Mouse (Mus musculus) spleen, postnatal 14 days (tissue): ENCODE measurements around the gene Pigr.

Source experiments
- DNase-seq, 2 experiments: peaks; one replicate each; pipeline ENCODE4 v3.0.0; 2021 to 2022; ENCODE audit warnings: low spot score in 2 of 2

Pigr gene

GRCm38 (mm10) chr1:130829906-130830830, 3.7 kb downstream of the Pigr start:
- DNase-seq: no peak

DNA sequence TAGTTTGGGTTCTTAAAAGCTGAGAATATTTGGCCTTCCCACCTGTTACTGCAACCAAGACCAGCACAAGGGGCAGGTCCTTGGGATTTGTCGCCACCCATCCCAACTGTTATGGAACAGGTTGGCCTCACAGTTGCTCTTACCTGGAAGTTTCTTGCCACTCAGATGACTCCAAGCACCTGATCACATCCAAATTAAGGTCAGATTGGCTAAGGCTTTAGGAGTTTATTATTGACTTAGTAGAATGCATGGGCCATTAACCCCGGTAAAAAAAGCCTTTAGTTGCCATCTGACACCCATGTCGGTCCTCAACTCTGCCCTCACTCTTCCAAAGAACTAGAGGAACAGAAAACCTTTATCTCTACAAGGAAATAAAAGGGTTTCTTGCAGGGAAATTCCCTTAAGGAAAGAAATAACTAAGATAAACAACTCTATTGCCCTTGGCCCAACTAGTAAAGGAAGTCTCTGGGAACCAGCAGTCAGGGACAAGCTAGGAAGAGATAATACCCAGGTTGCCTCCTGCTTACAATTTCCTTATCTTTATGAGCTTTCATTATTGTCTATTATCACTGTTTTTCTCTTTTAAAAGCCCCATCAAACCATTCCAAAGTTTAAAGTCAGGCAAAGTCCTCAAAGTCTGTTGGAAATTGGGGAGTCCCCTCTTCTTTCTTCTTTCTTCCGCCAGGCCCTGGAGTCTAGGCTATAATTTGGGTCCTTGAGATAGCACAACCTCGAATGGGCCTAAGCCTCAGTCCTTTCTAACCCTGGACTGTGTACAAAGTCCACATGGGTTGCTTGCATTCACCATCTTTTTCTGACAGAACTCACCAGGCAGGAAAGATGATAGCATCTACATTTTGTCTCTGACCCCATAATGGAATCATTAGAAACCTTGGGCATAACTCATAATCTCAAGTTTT, 6.0 kb downstream of the Pigr start:
- DNase-seq: no peak

- no peak for DNase-seq
Measured at GRCm38 (mm10) chr1:130835161-130835936, 8.9 kb downstream of the Pigr start.

DNA sequence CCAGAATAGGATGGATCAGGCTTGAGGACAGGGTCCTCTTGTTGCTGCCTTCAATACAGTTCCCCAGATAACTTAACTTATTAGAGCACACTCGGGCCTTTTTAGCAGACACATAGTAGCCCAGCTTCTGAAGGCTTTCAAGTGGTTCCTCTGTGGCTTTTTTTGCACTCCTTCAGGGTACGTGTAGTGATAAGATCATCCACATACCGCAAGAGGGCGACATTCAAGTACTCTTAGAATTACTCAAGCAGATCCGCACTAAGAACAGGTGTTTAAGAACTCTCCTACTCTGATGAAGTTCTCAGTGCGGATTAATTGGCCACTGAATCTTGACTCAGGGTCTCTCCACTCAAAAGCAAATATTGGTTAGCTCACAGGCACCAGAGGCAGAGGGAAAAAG, 11.8 kb downstream of the Pigr start:
- DNase-seq: peak in 1 of 2 experiments; percentile 58

- no peak for DNase-seq
Measured at GRCm38 (mm10) chr1:130840599-130841379, 14.3 kb downstream of the Pigr start.

DNA sequence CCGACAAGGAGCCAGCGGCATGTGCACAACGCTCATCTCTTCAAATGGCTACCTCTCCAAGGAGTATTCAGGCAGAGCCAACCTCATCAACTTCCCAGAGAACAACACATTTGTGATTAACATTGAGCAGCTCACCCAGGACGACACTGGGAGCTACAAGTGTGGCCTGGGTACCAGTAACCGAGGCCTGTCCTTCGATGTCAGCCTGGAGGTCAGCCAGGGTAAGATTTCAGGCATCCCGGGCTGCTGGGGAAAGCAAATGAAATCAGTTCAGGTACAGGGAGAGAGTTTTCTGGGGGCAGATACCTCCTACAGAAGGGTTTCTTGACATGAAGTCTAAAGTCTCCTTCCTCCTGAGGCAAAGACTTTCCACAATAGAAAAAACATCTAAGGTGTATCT, 15.1 kb downstream of the Pigr start:
- no peak for DNase-seq

- no peak for DNase-seq
Measured at GRCm38 (mm10) chr1:130844516-130844915, 18.0 kb downstream of the Pigr start.

- no peak for DNase-seq
Measured at GRCm38 (mm10) chr1:130849530-130850214, 23.2 kb downstream of the Pigr start.

GRCm38 (mm10) chr1:130850405-130850804, 23.9 kb downstream of the Pigr start:
- no peak for DNase-seq

GRCm38 (mm10) chr1:130854819-130855218, 28.3 kb downstream of the Pigr start:
- no peak for DNase-seq

DNA sequence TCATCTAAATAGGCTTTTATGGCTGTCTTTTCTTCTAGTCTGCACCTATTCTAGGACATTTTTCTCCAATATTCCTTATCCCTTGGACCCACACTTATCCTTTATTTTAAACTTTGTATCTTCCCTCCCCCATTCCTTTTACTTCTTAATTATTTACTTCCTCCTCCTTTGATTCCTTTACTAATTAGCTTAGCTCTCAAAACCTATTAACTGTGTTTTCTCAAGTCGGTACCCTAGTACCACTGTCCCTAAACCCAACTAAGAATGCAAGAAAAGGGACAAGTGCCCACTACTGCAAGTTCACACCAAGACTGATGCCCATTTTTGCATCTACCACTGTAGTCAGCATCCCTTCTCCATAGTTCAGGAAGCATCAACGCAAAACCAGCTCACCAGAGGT, 29.2 kb downstream of the Pigr start:
- DNase-seq: no peak

DNA sequence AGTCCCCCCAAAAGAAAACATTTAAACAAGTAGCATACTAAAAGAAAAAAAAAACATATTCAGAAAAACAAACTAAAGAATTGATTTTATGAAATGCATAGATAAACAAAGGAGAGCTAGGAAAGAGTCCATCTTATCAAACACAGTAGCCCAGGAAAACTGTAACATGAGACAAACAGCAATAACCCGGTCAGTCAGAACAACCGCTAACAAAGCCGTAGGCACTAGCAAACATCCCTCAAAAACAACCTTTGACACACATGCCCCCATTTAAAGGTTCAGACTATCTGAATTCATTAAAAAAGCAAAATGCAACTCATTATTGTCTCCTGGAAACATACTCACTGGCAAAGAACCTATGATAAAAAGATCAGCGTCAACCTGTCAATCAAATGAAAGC, 31.0 kb downstream of the Pigr start:
- DNase-seq: no peak

- peak; percentile 36 to 44 for DNase-seq
Measured at GRCm38 (mm10) chr1:130864238-130864637, 37.8 kb downstream of the Pigr start.

- no peak for DNase-seq
Measured at GRCm38 (mm10) chr1:130864741-130865140, 38.3 kb downstream of the Pigr start.

DNA sequence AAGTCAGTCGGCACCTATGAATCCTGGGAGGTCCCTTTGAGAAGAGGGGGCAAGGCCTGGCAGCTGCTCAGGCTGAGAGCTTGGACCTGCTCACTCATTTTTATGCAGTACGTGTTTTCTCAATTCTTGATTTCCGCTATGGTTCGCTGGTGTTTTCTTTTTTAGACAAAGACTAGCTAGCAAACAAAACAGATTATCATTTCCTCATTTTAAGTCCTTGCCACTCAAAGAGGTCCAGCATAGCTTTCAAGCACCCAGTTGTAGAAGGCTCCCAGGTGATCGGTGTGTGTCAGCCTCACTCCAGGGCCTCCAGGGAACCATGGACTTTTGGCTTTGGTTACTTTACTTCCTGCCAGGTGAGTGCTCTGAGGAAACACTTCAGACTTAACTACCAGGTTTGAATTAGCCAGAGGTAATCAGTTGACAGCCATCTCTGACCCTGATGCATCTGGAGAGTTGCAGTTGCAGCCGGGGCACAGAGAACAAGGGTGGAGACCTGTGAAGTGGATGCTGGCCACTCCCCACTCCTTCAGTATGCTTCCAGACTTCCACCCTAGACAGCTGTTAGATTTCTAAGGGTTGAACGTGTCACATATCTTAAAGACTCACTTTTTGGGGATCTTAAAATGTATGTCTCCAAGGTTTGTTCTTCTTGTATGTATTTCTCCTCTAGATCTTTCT, 39.2 kb downstream of the Pigr start, which contains the start of gene Fcmr:
Gene Fcmr, plus strand, starts transcription at position 129 of the 681 bp plus-strand sequence.
- DNase-seq: peak in 1 of 2 experiments; percentile 27

- no peak for DNase-seq
Measured at GRCm38 (mm10) chr1:130872912-130873311, 46.4 kb downstream of the Pigr start.

DNA sequence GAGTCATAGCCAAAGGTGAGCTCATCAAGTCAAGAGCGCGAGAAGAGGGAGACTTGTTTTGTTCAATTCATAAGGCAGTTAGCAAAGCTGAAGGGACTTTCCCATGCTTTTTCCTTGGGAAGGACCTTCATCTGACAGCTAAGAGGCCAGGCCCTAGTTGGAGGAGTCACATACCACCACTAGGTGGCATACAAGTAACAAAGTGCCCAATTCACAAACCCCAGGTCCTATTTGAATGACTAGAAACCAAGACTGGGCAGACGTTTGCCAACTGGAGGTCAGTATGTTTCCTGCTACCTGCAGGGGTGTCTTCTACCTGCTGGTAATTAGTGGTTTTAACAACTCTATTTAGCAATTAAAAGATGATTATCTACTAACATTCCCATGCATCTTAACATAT, 48.7 kb downstream of the Pigr start:
- no peak for DNase-seq

GRCm38 (mm10) chr1:130875910-130876309, 49.4 kb downstream of the Pigr start:
- no peak for DNase-seq

DNA sequence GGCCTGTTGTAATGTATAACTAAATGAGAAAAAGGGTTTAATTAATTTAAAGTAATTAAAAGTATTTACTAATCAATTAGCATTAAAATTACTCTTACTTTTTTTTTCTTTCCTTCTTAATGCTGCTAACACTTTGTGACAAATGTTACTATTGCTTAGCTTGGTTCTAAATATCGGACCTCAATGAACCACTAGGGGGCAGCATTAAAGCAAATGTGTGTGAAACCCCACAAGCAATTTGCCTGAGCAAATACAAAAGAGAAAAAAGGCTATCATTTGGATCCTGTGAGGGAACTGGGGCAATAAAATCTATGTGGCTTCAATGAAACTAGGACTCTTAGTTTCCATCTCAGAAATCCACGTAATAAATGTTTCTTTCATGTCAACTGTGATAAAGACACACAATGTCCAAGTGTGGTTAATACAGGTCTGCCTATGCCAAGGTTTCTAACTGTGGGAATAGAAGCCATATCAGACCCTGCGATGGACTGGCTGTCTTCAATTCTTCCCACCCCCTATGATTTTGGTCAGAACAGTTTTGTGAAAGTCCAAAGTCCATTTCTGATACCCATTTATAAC, 50.5 kb downstream of the Pigr start:
- DNase-seq: peak in 1 of 2 experiments; percentile 49
